Mouse (Mus musculus): Measurements from ENCODE around the gene Atxn2l. TPM values are rescaled to one million over a fixed set of nuclear protein-coding genes. Genes with fewer than 3 reads are reported as not detected.
"Not testable (repeated sequence)": the region's sequence is repeated elsewhere in the genome, so short reads cannot be mapped to it uniquely, and the experiment has no call there.

Atxn2l gene
- total RNA-seq, 2 experiments from 2014 or later = 113 to 134 TPM

- no peak for DNase-seq
Measured at GRCm38 (mm10) chr7:126491005-126491404, 12.2 kb downstream of the Atxn2l start.

DNA sequence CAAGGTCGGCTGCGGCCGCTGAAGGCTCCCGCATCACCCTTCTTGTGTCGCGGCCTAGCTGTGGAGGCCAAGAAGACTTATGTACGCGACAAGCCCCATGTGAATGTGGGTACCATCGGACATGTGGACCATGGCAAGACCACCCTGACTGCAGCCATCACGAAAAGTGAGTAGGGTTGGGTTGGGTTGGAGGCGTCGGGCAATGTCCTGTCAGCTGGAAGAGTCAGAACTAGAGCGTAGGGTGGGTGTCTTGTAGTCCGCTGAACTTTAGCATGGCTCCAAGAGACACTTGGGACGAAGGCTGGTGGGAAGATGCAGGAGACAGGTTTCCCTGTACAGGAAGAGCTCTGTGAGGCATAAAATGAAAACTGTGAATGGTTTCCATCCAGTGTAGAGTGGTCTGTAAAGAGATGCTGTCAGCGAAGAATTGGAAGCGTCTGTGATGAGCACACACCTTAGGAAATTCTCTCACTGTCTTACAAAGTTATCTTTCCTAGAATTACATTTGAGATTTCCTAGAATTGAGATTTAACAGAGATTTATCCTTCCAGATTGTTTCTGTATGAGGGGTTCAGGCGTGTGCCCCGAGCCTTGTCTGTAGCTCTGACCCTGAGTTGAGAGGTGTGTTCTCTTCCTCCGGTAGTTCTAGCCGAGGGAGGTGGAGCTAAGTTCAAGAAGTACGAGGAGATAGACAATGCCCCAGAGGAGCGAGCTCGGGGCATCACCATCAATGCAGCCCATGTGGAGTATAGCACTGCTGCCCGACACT lies 15.4 kb downstream of the Atxn2l start:
- DNase-seq = not testable (repeated sequence)

DNA sequence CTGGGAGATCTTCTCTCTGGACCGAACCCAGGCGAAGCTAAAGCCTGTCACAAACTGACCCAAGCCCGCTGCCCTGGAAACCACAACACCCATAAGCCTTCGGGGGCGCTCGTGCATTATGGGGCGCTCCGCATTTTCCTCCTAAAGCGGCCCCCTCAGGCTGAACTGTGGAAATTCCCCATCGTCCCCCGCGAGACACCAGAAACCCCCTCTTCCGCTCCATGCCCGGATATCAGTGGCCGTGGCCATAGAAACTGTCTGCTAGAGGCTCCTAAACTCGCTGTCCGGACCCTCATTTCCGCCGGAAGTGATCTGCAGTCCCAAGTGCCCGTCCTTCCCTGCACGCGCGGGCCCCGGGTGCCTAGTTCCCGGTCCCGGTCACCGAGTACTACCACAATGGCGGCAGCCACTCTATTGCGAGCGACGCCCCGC lies 16.2 kb downstream of the Atxn2l start, which contains the start of gene Tufm:
Gene Tufm, plus strand, starts transcription at position 310 of the 432 bp plus-strand sequence.
- peak; percentile 97 to 98 for DNase-seq

GRCm38 (mm10) chr7:126482392-126482871 lies 20.8 kb downstream of the Atxn2l start:
- DNase-seq = peak; percentile 45 to 64

GRCm38 (mm10) chr7:126481699-126482098 lies 21.5 kb downstream of the Atxn2l start:
- DNase-seq = no peak

DNA sequence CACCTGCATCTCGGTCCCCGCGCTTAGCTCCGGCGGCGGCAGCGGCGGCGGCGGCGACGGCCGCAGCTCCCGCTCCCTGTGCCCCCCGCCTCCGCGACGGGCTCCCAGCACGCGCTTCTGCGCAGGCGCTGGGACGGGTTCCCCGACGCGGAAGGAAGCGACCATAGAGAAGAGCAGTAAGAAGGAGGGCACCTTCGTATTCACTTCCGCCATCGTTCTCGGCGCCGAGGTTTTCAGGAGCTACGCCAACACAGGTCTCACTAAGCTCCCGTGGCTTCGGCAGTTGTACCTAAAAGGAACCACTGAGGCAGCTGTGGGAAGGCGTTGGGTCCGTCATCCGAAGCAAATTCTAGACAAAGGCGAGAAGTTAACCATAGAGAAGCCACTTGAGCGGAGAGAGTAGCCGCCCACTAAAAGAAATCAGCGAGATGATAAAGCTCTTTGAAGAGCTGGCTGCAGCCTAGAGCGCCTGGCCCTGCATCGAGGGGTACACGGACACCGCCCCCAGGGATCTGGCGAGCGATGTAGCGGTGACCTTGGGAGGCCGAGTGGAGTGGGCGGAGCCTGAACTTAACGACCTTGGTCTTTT lies 28.1 kb downstream of the Atxn2l start, which contains the start of gene Sh2b1:
Gene Sh2b1, minus strand, starts transcription at position 432 of the 589 bp plus-strand sequence.
- DNase-seq = peak; percentile 87 to 89

DNA sequence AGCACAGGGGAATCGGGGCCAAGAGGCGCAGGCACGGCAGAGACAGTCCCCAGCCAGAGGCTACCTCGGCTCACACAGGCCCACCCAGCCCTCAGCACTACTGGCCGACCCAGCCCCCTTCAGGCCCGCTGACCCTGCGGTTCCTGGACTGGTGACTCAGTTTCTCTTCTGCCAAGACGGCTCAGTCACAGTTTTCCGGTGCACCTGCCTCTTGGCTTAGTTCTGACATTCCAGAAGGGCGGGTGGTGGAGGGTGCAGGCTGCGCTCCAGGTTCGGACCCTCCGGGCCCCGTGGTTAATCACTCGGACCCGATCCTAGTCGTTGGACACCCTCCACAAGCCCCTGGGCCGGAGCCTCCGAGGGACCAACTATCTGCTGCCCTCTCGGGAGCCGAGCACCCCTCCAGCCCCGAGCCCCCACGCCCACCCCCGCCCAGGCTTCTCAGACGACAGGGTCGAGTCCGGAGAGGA lies 28.7 kb downstream of the Atxn2l start:
- DNase-seq = no peak

DNA sequence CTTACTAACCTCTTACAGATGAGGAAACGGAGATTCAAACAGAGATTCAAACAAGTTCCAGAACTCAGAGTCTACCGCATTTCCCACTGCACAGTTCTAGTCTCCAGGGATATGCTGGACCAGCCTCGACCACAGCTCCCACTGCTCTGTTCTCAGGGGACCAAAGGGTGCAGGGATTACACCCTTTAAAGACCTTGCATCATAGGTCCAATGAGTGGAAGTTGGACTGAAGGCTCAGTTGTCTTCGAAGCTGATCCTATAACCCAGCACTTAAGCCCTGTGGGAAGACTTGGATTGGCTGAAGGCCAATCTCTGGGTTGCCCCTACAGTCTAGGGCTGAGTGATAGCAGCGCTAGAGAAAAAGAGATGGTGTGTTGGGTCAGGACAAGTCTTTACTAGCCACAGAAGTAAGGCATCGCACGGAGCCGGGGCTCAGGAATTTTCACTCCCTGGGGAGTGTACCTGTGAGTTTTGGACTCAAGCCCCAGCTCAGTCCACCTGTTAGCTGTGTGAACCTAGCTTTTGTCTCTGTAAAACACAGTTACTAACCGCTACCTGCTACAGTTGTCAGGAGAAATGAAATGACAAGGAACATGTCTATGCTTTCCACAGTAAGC lies 29.7 kb downstream of the Atxn2l start:
- DNase-seq = no peak

GRCm38 (mm10) chr7:126472713-126473112 lies 30.5 kb downstream of the Atxn2l start:
- DNase-seq = no peak

GRCm38 (mm10) chr7:126472306-126472705 lies 30.9 kb downstream of the Atxn2l start:
- no peak for DNase-seq

DNA sequence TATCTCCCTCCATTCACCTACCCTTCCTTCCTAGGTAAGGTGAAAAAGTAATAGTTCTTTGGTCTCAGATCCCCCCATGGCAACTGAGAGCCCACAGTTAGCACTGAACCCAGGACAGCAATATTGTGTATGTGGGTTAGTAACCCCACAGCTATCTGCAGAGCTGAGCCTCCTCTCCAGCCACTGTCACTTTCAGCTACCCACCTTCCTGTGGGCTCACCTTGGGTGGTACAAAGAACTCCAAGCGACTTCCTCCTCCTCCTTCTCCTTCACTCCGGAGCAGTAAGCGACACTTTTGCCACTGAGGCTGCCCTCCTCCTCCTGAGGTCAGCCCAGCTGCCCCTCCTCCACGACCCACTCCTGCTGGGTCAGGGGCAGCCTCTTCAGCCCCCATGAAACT lies 31.4 kb downstream of the Atxn2l start:
- no peak for DNase-seq

- no peak for DNase-seq
Measured at GRCm38 (mm10) chr7:126471361-126471760, 31.9 kb downstream of the Atxn2l start.

- no peak for DNase-seq
Measured at GRCm38 (mm10) chr7:126470077-126470476, 33.2 kb downstream of the Atxn2l start.

GRCm38 (mm10) chr7:126467834-126468627 lies 35.2 kb downstream of the Atxn2l start:
- DNase-seq = no peak

GRCm38 (mm10) chr7:126467271-126467670 lies 36.0 kb downstream of the Atxn2l start:
- DNase-seq = no peak

GRCm38 (mm10) chr7:126466707-126467106 lies 36.5 kb downstream of the Atxn2l start:
- no peak for DNase-seq

- no peak for DNase-seq
Measured at GRCm38 (mm10) chr7:126466116-126466515, 37.1 kb downstream of the Atxn2l start.

GRCm38 (mm10) chr7:126465246-126466030 lies 37.8 kb downstream of the Atxn2l start:
- no peak for DNase-seq

GRCm38 (mm10) chr7:126464836-126465235 lies 38.4 kb downstream of the Atxn2l start:
- DNase-seq = no peak

GRCm38 (mm10) chr7:126464121-126464520 lies 39.1 kb downstream of the Atxn2l start:
- DNase-seq = no peak

DNA sequence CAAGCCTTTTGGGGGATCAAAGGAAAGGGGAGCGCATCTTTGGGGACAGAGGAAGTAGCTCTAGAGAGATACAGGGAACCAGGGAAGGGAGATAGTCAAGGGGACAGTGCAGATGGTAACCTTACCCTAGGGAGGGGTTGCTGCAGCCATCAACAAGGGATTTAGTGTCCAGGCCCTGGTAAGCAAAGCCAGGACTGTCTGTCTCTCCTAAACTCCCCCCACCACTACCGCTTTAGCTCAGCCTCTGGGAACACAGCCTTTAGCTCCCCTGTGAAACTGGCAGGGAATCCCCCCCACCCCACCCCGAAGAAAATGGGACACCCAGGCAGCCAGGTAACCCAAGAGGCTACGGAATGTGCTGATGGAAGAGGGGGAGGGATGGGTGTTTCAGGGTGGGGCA lies 39.7 kb downstream of the Atxn2l start:
- DNase-seq = no peak

All from layer of hippocampus, postnatal 36 days (tissue).